Mouse (Mus musculus): ENCODE measurements around the gene Pum1.

Gene Pum1

DNA sequence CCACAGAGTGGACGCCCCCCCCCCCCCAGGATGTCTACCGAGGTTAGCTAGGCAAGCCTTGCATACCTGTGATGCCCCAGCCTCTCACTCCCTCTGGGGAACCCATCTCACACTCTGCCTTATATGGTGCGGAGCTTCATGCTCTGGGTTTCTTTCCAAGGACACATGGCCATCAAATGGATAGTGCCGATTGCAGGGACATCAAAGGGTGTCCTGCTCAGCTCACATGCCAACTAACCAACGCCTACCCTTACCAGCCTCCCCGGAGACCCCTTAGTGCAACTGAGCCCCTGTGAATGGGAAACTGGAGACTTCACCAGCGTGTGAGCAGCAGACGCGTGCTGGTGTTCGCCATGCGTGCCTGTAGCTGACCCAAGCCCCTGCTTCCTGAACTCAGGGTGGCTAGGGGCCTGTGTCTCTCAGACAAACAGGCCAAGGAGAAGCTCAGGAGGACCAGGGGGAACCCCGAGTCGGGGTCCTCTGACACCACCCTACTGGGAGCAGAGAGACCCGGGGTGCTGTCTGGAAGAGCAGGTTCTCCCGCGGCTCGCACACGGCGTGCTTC, 128.8 kb downstream of the Pum1 start:
- no peak for DNase-seq (ENCODE audit: low spot score in 2 of 2)

GRCm38 (mm10) chr4:130792376-130793179, 129.5 kb downstream of the Pum1 start, which contains the start of gene Sdc3:
TSS of gene Sdc3 (plus strand) at chr4:130792537.
- no peak for DNase-seq (ENCODE audit: low spot score in 2 of 2)

GRCm38 (mm10) chr4:130793180-130793501, 130.0 kb downstream of the Pum1 start:
- no peak for DNase-seq (ENCODE audit: low spot score in 2 of 2)

DNA sequence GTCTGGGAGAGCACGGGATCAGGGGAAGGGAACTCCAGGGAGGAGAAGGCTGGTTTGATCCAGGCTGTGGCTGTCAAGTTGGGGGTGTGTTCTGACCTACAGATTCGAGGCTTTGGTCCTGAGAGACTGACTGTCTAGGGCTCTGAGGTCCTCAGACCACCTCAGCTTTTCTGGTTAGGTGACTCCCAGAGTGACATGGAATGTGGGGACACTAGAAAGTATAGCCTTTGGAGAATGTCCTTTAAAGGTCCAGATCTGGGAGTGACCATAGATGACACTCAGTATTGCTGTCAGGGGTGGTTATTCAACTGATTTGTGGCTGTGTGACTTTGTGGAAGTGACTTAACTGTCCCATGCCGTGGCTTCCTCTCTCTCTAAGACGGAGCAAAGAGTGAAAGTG, 131.7 kb downstream of the Pum1 start:
- no peak for DNase-seq (ENCODE audit: low spot score in 2 of 2)

DNA sequence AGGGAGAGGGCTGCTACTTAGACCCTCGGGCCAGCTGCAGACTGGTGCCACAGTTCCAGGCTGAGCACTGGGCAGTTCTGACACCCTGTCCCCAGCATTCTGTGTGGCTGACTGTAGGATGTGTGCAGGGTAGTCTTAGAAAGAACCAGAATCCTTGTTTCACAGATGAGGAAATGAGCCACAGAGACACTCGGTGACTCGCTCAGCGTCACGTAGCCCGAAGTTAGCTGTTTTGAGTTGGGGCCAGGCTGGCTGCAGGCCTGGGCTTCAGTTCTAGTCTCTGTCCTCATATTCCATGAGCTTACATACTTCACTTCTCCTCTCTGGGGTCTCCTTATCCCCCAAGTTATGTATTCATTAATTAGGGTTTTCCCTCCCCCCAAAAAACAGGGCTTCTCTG, 132.8 kb downstream of the Pum1 start:
- DNase-seq (ENCODE audit: low spot score in 2 of 2), result no peak

- DNase-seq (ENCODE audit: low spot score in 2 of 2), result no peak
Observed at GRCm38 (mm10) chr4:130797201-130798051, 134.3 kb downstream of the Pum1 start.

DNA sequence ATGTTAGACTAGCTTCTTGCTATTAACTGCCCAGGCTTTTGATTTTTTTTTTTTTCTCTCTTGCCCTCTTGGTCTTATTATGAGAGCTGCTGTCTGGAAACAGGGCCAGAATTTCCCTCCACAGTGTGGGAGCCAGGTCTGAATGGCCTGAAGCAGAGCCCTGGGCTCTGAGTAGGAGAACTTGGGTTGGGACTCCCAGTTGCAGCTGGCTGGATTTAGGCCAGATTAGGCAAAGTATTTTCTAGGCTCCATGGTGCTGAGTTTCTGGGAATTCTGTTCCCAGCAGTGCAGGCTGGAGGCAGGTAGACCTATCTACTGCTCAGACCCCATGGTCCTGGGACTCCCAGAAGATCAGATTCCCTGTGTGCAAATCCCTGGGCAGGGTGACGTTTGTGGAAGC, 135.3 kb downstream of the Pum1 start:
- DNase-seq (ENCODE audit: low spot score in 2 of 2), result no peak

DNA sequence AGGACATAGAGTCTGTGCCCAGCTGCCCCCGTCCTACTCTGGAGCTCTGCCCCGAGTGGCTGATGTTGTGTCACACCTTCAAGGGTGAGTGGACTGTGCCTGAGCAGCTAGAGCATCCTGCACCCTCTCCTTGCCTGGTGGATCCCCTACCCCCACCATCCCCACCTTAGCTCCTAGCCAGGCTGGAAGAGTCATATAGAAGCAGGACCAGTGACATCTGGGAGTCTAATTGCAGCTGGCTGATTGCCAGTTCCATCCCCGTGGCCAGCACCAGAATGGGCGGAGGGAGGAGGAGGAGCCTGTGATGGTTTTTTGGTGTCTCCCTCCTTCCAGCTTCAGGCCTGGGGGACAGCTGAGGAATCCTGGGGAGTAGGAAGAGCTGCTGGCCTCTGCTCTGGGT, 136.0 kb downstream of the Pum1 start:
- no peak for DNase-seq (ENCODE audit: low spot score in 2 of 2)

- DNase-seq (ENCODE audit: low spot score in 2 of 2), result no peak
Observed at GRCm38 (mm10) chr4:130799582-130799981, 136.5 kb downstream of the Pum1 start.

DNA sequence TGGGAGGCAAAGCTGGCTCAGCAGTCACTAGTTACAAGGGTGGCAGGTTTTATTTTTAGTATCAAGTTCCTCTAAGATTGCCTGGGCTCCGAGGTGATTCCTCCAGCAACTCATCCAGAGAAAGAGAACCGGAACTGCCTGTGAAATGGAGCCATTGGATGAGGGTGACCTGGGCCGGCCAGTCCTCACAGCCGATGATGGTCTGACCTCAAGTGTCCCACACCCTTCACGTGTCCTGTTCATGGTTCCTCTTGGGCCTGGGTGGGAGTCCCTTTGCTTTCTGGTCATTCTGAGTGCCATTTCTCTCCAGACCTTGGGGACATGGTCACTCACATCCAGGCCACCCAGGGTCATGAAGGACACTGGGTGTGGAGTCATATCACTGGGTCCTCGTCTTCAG, 137.0 kb downstream of the Pum1 start:
- DNase-seq (ENCODE audit: low spot score in 2 of 2), result no peak

GRCm38 (mm10) chr4:130801198-130801597, 138.1 kb downstream of the Pum1 start:
- no peak for DNase-seq (ENCODE audit: low spot score in 2 of 2)

GRCm38 (mm10) chr4:130801624-130802329, 138.7 kb downstream of the Pum1 start:
- DNase-seq (ENCODE audit: low spot score in 2 of 2), result no peak

- DNase-seq (ENCODE audit: low spot score in 2 of 2), result no peak
Observed at GRCm38 (mm10) chr4:130803591-130803990, 140.5 kb downstream of the Pum1 start.

- no peak for DNase-seq (ENCODE audit: low spot score in 2 of 2)
Observed at GRCm38 (mm10) chr4:130804292-130804691, 141.2 kb downstream of the Pum1 start.

DNA sequence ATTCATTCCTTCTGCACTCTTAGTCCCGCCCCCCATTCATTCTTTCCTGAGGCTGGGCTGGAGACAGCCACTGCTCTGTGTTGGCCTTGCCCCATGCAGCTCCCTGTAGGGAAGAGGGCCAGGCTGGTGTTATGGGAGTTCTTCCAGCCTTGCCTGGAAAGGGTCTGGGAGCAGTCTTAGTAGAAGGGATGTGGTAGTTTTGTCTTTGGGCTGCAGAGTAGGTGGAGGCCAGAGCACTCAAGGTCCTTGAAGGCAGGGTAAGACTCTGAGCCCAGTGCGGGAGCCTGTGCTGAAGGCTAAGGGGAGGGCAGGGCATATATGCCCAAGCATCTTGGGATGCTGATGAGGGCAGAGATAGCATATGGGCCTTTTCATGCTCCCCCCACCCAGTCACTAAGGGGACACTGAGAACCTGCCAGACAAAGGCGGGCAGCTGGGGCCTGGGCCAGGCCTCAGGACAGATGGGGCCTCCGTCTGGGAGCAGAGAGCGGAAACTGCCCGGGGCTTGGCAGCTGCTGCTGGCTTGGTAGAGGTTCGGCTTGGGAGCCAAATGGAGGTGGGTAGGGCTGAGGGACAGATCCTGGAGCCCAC, 141.7 kb downstream of the Pum1 start:
- DNase-seq (ENCODE audit: low spot score in 2 of 2), result peak in 1 of 2 experiments; percentile 55

DNA sequence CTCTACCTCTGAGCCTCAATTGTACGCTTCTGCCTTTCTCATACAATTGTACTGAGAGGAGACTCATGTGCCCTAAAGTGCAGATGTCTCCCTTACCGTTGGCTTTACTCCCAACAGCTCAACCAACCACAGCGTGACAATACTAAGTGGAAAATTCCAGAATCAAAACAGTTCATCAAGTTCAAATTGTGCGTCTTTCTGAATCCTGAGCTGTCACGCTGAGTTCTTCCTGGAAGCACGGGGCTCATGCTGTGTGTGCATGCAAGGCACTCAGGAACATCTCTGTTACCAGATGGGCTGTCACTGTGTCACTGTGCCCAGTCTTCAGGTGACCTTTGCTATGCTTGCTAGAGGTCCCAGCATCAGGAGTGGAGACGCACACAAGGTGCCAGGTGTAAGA, 142.6 kb downstream of the Pum1 start:
- DNase-seq (ENCODE audit: low spot score in 2 of 2), result no peak

DNA sequence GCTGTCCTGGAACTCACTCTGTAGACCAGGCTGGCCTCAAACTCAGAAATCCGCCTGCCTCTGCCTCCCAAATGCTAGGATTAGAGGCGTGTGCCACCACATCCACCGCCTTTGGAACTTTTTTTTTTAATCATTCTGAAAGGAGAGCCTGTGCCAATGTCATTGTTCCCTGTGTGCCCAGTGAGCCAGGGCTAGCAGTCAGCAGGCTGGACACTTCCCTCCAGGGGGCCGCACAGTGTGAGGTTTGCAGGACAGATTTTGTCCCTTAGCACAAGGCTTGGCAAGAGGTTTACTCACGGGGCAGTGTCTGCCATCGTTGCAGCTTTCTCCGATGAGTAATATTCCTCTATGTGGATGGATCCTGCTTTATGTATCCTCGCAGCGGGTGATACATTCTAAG, 143.6 kb downstream of the Pum1 start:
- DNase-seq (ENCODE audit: low spot score in 2 of 2), result no peak

DNA sequence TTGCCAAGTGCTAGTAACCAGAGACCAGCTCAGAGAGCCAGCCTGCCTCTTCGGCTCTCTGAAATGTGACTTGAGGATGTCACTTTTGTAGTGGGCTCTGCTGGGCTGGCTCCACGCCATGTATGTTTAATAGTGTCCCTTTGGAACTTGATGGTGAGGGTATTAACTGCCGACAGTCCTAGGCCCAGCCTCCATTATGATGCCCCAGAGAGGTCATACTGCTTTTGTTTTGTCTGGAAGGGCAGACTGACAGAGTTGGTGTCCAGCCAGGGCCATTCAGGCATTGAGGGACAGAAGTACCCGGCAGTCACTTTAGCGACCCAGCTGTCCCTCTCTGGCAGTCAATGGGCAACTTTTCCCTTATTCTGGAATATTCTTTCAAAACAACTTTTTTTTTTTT, 146.7 kb downstream of the Pum1 start:
- no peak for DNase-seq (ENCODE audit: low spot score in 2 of 2)

DNA sequence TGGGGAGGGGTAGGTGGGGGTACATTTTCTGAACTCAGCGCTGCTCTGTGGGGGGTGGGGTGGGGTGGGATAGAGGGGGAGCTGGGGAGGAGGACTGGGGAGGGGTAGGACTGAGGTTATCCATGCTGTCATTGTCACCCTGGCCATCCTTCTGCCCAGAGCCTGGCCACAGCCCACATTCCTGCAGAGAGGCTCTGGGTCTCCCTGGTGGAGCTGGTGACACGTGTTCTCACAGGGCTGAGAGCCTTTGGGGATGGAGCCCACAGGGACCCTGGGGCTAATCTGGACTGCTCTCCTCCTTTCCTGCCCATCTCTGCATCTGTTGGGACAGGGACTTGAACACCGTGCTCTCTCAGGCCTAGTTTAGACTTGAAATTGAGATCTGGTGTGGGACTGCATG, 147.7 kb downstream of the Pum1 start:
- DNase-seq (ENCODE audit: low spot score in 2 of 2), result no peak

DNA sequence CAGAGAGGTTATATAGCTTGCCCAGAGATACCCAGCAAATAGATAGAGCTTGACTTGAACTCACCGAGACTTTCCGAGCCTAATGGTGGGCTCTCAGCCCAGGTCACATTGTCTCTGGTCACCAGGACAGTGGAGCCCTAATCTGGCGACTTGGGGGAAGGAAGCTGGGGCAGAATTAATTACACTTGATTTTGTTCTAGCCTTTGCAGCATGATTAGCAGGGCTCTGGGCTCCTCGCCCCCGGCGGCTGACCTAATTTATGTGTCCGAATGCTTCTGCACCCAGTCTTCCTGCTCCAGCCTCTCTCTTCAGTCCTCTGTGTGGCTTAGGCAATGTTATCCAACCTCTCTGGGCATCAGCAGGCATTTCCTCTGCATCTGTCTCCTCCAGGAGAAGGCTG, 148.3 kb downstream of the Pum1 start:
- no peak for DNase-seq (ENCODE audit: low spot score in 2 of 2)

GRCm38 (mm10) chr4:130813958-130814357, 150.8 kb downstream of the Pum1 start:
- DNase-seq (ENCODE audit: low spot score in 2 of 2), result peak in 1 of 2 experiments; percentile 59

Data from left cerebral cortex, adult 9 months (tissue).